9 mouse cellular contexts compared by ENCODE assay signal in the genomic region with DNA sequence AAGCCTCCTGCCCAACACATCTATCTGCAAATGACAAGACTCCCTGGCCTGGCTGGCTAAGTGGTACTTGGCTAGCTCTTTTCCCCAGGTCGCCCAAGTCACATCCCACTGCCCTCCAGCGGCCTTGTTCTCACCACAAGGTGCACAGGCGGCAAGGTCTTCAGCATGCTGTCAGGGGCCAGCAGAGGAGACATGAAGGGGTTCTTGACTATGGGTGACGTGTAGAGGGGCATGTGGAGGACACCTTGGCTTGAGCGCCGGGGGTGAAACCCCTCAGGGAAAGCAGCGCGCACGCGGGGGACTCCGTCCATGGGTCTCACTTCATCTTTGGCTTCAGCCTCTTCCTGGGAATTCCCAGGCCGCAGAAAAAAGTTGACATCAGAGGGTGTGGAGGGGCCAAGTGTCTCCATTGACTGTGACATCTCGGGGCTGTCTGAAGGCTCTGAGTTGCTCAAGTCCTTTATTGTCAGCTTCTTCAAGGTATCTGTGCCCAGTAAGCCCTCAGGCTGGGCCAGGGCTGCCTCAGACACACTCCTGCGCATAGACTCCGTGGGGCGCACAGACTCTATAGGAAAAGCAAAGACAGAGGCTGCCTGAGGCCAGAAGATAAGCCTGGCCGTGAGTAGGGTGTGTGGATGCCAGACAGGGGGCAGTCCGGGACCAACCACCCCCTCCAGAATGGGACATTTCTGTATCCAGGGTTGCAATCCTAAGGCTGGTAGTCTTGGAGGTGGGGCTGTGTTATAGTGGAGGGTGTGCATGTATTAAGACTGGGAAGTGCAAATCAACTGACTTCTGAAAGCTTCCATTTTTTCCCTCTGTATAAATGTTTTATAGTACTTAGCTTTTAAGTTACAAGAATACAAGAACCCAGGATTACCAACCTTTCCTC. TPM values are rescaled to one million over a fixed set of nuclear protein-coding genes. Genes with fewer than 3 reads are reported as not detected.
DNase-seq lines count a peak whose midpoint lies in the region; ATAC-seq and TF ChIP-seq lines count a peak whose summit lies in the region.
"Had no signal": no experiment of that assay in that cellular context is flagged by ENCODE, and none has a peak within 500 bp of the region (broad histone marks: within the 10 kb centered on the region; RNA-seq: fewer than 3 reads in every experiment).

No protein-coding gene starts in this region.

- peak overlapping the region; percentile 80 for H3K4me2 ChIP-seq in kidney, embryonic 15.5 days
- peak overlapping the region; percentile 83 for H3K4me2 ChIP-seq in embryonic facial prominence, embryonic 15.5 days (replicated peaks)
- peak overlapping the region; percentile 80 for H3K4me2 ChIP-seq in limb, embryonic 13.5 days (replicated peaks)
- peak overlapping the region; percentile 71 for H3K4me2 ChIP-seq in stomach, embryonic 14.5 days (replicated peaks; ENCODE audit: low read depth, low read length)

- no peak for DNase-seq in kidney, adult 2 months
- no peak for DNase-seq in gastrocnemius, postnatal 36 days
- no peak for DNase-seq in layer of hippocampus, adult 9-11 months
- no peak for DNase-seq in gastrocnemius, adult 8-10 months (ENCODE audit: low spot score in 2 of 2)

- H3K9me3 ChIP-seq in kidney, embryonic 15.5 days (replicated peaks): no peaks in the 10 kb centered on the region
- no peaks in the 10 kb centered on the region for H3K9me3 ChIP-seq in embryonic facial prominence, embryonic 15.5 days (replicated peaks)
- H3K9me3 ChIP-seq in limb, embryonic 13.5 days: no peaks in the 10 kb centered on the region
- H3K9me3 ChIP-seq in stomach, embryonic 14.5 days (ENCODE audit: control insufficient read depth, low read depth, low read length): no peaks in the 10 kb centered on the region

- intact Hi-C loops in gastrocnemius, postnatal 36 days (cut with DNase I): loop anchor here (5.0 kb wide), 1 partner anchor 138 kb away; no protein-coding TSS in a partner anchor

- ATAC-seq in kidney, embryonic 15.5 days (replicated peaks; ENCODE audit: low FRiP score): peak; percentile 7; the same call in 1 of the 2 replicates
- no peak; the same call in 1 of the 2 replicates for ATAC-seq in embryonic facial prominence, embryonic 15.5 days (ENCODE audit: insufficient number of reproducible peaks, low FRiP score, low TSS enrichment, low read depth)
- no peak for ATAC-seq in limb, embryonic 13.5 days (ENCODE audit: low FRiP score, low read depth)
- ATAC-seq in stomach, embryonic 14.5 days (ENCODE audit: insufficient number of reproducible peaks, insufficient read depth, low FRiP score, low read depth): no peak; the same call in 1 of the 2 replicates

- peak overlapping the region; percentile 46; the same call in 1 of the 2 replicates for H3K4me3 ChIP-seq in kidney, embryonic 15.5 days (replicated peaks)
- no peak overlapping the region for H3K4me3 ChIP-seq in kidney, adult 2 months (ENCODE audit: insufficient read depth, low read depth, low read length)
- peak overlapping the region; percentile 45 for H3K4me3 ChIP-seq in embryonic facial prominence, embryonic 15.5 days (replicated peaks)
- peak overlapping the region; percentile 45; the same call in 1 of the 2 replicates for H3K4me3 ChIP-seq in limb, embryonic 13.5 days
- peak overlapping the region; percentile 33; the same call in 1 of the 2 replicates for H3K4me3 ChIP-seq in stomach, embryonic 14.5 days (ENCODE audit: low read depth, low read length)

- no peak overlapping the region for H3K27ac ChIP-seq in kidney, embryonic 15.5 days
- no peak overlapping the region for H3K27ac ChIP-seq in kidney, adult 2 months (ENCODE audit: insufficient read depth, low read depth, low read length)
- 0 out of 2 replicates have a peak overlapping the region, but pooled peaks have one; percentile 66 for H3K27ac ChIP-seq in embryonic facial prominence, embryonic 15.5 days (replicated peaks)
- H3K27ac ChIP-seq in limb, embryonic 13.5 days: no peak overlapping the region
- H3K27ac ChIP-seq in stomach, embryonic 14.5 days (ENCODE audit: low read length): no peak overlapping the region

- peaks cover 32% of the 10 kb centered on the region for H3K4me1 ChIP-seq in kidney, embryonic 15.5 days
- H3K4me1 ChIP-seq in kidney, adult 2 months (ENCODE audit: control insufficient read depth, insufficient read depth, low read length): no peaks in the 10 kb centered on the region; the same call in 1 of the 2 replicates
- peaks cover 24% of the 10 kb centered on the region for H3K4me1 ChIP-seq in embryonic facial prominence, embryonic 15.5 days
- peaks cover 32% of the 10 kb centered on the region for H3K4me1 ChIP-seq in limb, embryonic 13.5 days
- H3K4me1 ChIP-seq in stomach, embryonic 14.5 days (ENCODE audit: control insufficient read depth, insufficient read depth, low read length): peaks cover 2% of the 10 kb centered on the region; the same call in 1 of the 2 replicates

- WGBS in kidney, embryonic 15.5 days: 70% methylated on average over 18 of the region's 18 CpGs
- WGBS in kidney, adult 2 months: 76% methylated on average over 18 of the region's 18 CpGs
- 59% methylated on average over 18 of the region's 18 CpGs for WGBS in embryonic facial prominence, embryonic 15.5 days
- WGBS in limb, embryonic 13.5 days: 68% methylated on average over 18 of the region's 18 CpGs
- WGBS in stomach, embryonic 14.5 days: 64% methylated on average over 18 of the region's 18 CpGs

- no peaks in the 10 kb centered on the region for H3K27me3 ChIP-seq in kidney, embryonic 15.5 days
- no peaks in the 10 kb centered on the region for H3K27me3 ChIP-seq in kidney, adult 2 months (replicated peaks; ENCODE audit: control insufficient read depth, insufficient read depth, low read length)
- no peaks in the 10 kb centered on the region for H3K27me3 ChIP-seq in embryonic facial prominence, embryonic 15.5 days
- peaks cover 2% of the 10 kb centered on the region; the same call in 1 of the 2 replicates for H3K27me3 ChIP-seq in limb, embryonic 13.5 days
- H3K27me3 ChIP-seq in stomach, embryonic 14.5 days (ENCODE audit: control insufficient read depth, insufficient read depth, low read length): no peaks in the 10 kb centered on the region

- no peak overlapping the region for H3K9ac ChIP-seq in kidney, embryonic 15.5 days
- no peak overlapping the region for H3K9ac ChIP-seq in embryonic facial prominence, embryonic 15.5 days
- no peak overlapping the region; the same call in 1 of the 2 replicates for H3K9ac ChIP-seq in limb, embryonic 13.5 days
- no peak overlapping the region for H3K9ac ChIP-seq in stomach, embryonic 14.5 days (replicated peaks; ENCODE audit: low read depth, low read length)

- no peak for TF ChIP-seq POLR2A in kidney, adult 2 months (IDR thresholded peaks at IDR 0.05; ENCODE audit: low read depth, low read length)

- TF ChIP-seq CTCF in kidney, adult 2 months (conservative IDR thresholded peaks at IDR 0.05; ENCODE audit: insufficient read depth, insufficient read length, low read depth, low read length): no peak

- peaks cover 47% of the 10 kb centered on the region for H3K36me3 ChIP-seq in kidney, embryonic 15.5 days
- H3K36me3 ChIP-seq in kidney, adult 2 months (ENCODE audit: control insufficient read depth, insufficient read depth, low read length): peaks cover 5% of the 10 kb centered on the region
- H3K36me3 ChIP-seq in embryonic facial prominence, embryonic 15.5 days: peaks cover 19% of the 10 kb centered on the region; the same call in 1 of the 2 replicates
- H3K36me3 ChIP-seq in limb, embryonic 13.5 days: peaks cover 34% of the 10 kb centered on the region
- peaks cover 16% of the 10 kb centered on the region; the same call in 1 of the 2 replicates for H3K36me3 ChIP-seq in stomach, embryonic 14.5 days (ENCODE audit: control insufficient read depth, insufficient read depth, low read length)

RNA-seq across cellular contexts. Expression of gene Cnfn, which starts 11.1 kb away (rescaled TPM):
- polyA plus RNA-seq in kidney, embryonic 15.5 days (2015; fragmentation: Nextera tagmentation; extraction: Ambion mirVana): 2.7 and 4.8 TPM in 2 replicates
- not detected in 2 replicates for polyA plus RNA-seq in kidney, adult 2 months (2012; rRNA removed)
- polyA plus RNA-seq in embryonic facial prominence, embryonic 15.5 days (2015; fragmentation: Nextera tagmentation; extraction: Ambion mirVana): 382 and 413 TPM in 2 replicates
- polyA plus RNA-seq in limb, embryonic 13.5 days (2015; fragmentation: Nextera tagmentation; extraction: Ambion mirVana): 0.92 TPM in 1 of 2 replicates, not detected in the other
- polyA plus RNA-seq in stomach, embryonic 14.5 days (2014; fragmentation: Nextera tagmentation; extraction: Ambion mirVana): 0.55 TPM in 1 of 2 replicates, not detected in the other
- total RNA-seq in gastrocnemius, postnatal 36 days (2021): not detected
- total RNA-seq in gastrocnemius, adult 8-10 months (2022): not detected
- total RNA-seq: gastrocnemius, postnatal 10 days had no signal

RNA-seq across cellular contexts. Expression of gene Lipe, which starts 17.9 kb away (rescaled TPM):
- polyA plus RNA-seq in kidney, embryonic 15.5 days (2015; fragmentation: Nextera tagmentation; extraction: Ambion mirVana): 9.6 and 12.2 TPM in 2 replicates
- 63.4 and 63.8 TPM in 2 replicates for polyA plus RNA-seq in kidney, adult 2 months (2012; rRNA removed)
- polyA plus RNA-seq in embryonic facial prominence, embryonic 15.5 days (2015; fragmentation: Nextera tagmentation; extraction: Ambion mirVana): 8.3 and 10.2 TPM in 2 replicates
- polyA plus RNA-seq in limb, embryonic 13.5 days (2015; fragmentation: Nextera tagmentation; extraction: Ambion mirVana): 11.5 and 11.8 TPM in 2 replicates
- polyA plus RNA-seq in stomach, embryonic 14.5 days (2014; fragmentation: Nextera tagmentation; extraction: Ambion mirVana): 3.7 and 5.3 TPM in 2 replicates
- total RNA-seq in gastrocnemius, postnatal 36 days (2021): 10 to 100 TPM; 18.6 to 20.6 TPM
- total RNA-seq in gastrocnemius, adult 8-10 months (2022): 10 to 100 TPM; 10.6 to 28.0 (median 19.9) TPM

RNA-seq across cellular contexts. Expression of gene Cxcl17, which starts 32.0 kb away (rescaled TPM):
- polyA plus RNA-seq in kidney, embryonic 15.5 days (2015; fragmentation: Nextera tagmentation; extraction: Ambion mirVana): 0.45 and 0.84 TPM in 2 replicates
- polyA plus RNA-seq in kidney, adult 2 months (2012; rRNA removed): 0.11 and 0.18 TPM in 2 replicates
- 1.9 and 4.3 TPM in 2 replicates for polyA plus RNA-seq in embryonic facial prominence, embryonic 15.5 days (2015; fragmentation: Nextera tagmentation; extraction: Ambion mirVana)
- 0.61 and 0.73 TPM in 2 replicates for polyA plus RNA-seq in limb, embryonic 13.5 days (2015; fragmentation: Nextera tagmentation; extraction: Ambion mirVana)
- polyA plus RNA-seq in stomach, embryonic 14.5 days (2014; fragmentation: Nextera tagmentation; extraction: Ambion mirVana): 0.58 TPM in 1 of 2 replicates, not detected in the other
- total RNA-seq in gastrocnemius, postnatal 36 days (2021): not detected
- total RNA-seq in gastrocnemius, adult 8-10 months (2022): not detected
- total RNA-seq: gastrocnemius, postnatal 10 days had no signal

Comparison
In these comparisons a context has a peak if more than half of its experiments do, and no peak if none do; other contexts are left out.
1. RNA of gene Cnfn, which starts 11.1 kb away (polyA plus RNA-seq): 382 to 413 TPM in embryonic facial prominence, embryonic 15.5 days; 2.7 to 4.8 TPM in kidney, embryonic 15.5 days, 0.92 TPM in limb, embryonic 13.5 days, 0.55 TPM in stomach, embryonic 14.5 days and not detected in kidney, adult 2 months; every median in the first group is over 10 times any median in the second.
2. Peak in every context shown above with its lines, with median percentiles within 50 percentile points of each other: H3K4me2 ChIP-seq.